Mouse (Mus musculus) monocyte, adult 2 months (primary cell): Measurements from ENCODE around the gene Gid8.
"Not testable (repeated sequence)": the region's sequence is repeated elsewhere in the genome, so short reads cannot be mapped to it uniquely, and the experiment has no call there.

ENCODE experiments used
- DNase-seq, 2 experiments: peaks; one replicate each; pipeline ENCODE4 v3.0.0; 2022; ENCODE audit warnings: low spot score in 2 of 2, low read depth in 1 of 2

Gid8 gene

GRCm38 (mm10) chr2:180709023-180709922, 644 bp upstream of the Gid8 start:
- no peak for DNase-seq

- DNase-seq, result peak in 1 of 2 experiments; percentile 18
Observed at GRCm38 (mm10) chr2:180710276-180711155, 599 bp downstream of the Gid8 start.

DNA sequence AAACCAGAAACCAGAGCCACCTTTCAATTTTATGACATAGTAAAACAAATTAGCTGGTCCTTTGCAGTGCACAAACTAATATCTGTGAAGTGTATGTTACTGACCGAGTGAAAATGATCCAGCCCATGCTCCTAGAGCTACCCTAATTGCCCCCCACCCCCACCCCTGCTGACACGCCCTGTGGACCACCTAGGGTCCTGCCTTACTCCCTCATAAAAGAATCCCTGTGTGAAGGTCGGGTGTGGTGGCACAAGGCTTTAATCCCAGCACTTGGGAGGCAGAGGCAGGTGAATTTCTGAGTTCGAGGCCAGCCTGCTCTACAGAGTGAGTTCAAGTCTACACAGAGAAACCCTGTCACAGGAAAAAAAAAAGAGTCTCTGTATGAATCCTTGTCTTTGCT, 1.6 kb downstream of the Gid8 start:
- no peak for DNase-seq

DNA sequence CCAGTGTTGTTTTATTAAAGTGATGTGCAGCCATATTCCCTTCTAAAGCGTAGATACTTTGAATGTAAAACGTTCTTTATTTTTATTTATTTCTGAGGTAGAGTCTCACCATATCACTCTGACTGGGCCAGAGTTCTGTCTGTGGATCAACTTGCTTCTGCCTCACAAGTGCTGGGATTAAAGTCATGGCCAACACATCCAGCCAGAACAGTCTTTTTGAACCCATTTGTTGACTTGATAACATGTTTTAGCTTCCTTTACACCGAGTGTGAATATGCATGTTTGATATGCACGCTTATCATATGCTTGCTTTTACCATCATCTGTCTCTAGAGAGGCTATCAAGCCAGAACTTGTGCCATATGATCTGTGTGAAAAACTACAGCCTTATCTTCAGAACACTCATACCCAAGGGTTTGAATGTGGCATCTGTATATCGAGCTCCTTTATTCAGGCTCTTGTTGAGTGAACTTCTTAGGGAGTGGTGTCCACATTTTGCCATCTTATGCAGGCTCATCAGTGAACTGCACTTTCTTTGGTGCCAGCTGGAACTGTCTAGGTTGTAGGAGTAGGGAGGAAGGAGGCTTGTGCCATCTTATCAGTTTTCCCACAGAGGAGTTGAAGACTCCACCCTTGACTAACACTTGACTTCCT, 2.2 kb downstream of the Gid8 start:
- DNase-seq, result no peak

DNA sequence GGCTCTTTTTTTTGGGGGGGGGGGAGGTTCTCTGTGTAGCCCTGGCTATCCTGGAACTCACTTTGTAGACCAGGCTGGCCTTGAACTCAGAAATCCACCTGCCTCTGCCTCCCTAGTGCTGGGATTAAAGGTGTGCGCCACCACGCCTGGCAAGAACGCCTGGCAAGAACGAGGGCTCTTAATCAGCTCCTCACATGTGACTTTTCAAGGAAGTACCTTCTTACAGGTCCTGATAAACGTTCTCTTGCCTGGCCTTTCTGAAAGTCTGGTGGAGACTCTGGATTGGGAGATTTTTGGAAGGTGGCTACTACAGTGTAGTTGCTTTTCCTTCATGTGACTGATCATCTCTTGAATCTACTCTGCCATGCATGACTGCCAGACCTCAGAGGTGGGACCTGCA, 12.8 kb downstream of the Gid8 start:
- not testable (repeated sequence) for DNase-seq

DNA sequence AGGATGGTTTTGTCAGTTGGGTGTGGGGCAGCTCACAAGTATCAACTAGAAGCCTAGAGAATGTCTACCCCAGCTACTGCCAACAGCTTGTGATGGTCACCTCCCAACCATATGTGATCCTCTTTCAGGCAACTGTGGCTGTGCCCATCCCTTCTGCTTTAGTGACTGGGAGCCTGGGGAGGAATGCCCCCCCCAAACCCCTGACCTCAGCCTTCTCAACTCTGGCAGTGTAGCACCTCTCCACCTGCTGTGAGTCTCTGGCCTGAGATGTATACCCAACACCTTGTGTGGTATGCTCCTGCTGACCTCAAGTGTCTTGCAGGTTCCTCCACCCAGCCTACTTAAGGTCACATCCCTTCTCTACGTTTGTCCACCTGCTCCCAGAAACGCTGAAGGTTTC, 13.9 kb downstream of the Gid8 start:
- DNase-seq, result no peak

DNA sequence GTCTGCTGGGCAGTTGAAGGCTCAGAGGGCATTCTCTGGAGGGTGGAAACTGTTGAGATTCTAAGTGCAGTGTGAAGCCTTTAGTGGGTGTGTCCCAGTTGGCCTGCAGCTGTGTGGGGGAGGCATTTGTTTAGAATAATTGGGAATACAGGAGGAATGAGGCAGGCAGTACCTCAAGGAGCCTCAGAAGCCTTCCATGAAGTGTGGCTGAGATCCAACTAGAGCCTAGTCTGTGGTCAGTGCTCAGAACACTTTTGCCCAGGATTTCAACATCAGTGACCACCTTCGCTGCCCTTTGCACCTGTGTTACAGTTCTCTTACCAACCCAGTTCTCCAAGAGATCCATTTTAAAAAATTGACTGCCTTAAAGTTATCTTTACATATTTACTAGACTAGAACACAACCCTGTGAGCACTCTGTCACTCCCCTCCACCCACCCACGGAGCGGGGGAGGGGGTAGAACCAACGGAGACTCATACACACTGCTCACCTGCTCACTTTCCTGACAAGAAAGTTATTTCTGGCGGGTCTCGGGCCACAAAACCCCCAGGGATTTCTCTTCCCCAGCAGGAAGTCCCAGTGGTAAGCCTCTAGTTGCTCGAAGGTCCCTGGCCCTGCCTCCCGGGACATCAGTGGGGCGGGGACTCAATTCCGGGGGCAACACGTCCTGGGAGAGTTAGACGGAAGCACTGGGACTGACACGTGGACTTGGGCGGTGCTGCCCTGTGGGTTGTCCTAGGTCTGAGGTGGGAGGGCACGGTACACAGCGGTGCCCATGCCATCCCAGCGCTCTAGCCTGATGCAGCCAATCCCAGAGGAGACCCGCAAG, 14.9 kb downstream of the Gid8 start, which contains the start of gene Slc17a9:
Gene Slc17a9 (plus strand): TSS at position 679 of the 829 bp plus-strand sequence.
- no peak for DNase-seq

DNA sequence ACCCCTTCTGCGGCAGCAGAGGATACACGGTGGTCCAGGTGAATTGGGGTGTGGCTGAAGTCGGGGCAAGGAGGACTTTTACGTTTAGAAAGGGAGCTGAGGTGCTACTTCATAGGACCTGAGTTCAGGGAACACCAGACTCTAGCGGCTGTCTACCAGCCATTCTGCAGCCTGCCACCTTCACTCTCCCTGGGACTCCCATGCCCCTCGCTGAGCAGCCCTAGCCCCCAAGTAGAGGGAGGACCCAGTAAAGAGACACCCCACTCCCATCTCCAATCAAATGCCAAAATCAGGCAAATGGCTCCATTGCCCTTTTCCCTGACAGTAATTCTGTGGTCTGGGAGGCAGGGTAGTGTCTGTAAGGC, 15.5 kb downstream of the Gid8 start:
- DNase-seq, result no peak

DNA sequence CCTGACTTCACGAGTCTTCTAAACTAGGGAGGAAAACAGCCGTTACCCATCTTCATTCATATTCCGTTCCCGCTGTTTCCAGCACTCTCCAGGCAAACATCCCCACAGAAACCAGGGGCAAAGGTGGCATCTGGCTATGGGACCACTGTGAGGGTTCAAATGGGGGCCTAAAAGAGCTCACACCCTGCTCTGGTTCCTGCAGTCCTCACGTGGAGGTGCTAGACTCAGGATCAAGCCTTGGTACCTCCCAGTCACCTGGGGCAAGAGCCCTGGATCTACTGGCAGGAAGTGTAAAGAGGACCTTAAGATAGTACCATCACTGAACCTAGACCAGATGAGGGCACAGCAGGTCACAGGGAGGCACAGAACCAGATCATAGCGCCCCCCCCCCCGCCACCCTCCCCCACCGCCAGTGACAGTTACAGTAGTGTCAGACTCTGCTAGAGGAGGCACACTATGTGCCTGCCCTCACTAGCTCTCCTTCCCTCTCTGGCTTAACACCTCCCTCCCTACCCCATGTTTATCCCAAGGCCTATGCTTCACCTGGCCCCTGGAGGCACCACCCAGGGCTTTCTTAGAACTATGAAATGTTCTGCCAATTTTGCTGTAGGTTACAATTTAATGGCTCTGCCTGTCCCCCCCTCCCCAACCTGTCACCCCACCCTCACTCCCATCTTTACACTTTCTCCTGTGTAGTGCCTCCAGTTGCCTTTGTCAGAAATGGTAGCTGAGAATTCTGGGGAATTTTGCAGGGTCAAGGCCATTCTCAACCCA, 16.1 kb downstream of the Gid8 start:
- no peak for DNase-seq

GRCm38 (mm10) chr2:180726658-180727442, 16.9 kb downstream of the Gid8 start:
- peak in 1 of 2 experiments; percentile 51 for DNase-seq

DNA sequence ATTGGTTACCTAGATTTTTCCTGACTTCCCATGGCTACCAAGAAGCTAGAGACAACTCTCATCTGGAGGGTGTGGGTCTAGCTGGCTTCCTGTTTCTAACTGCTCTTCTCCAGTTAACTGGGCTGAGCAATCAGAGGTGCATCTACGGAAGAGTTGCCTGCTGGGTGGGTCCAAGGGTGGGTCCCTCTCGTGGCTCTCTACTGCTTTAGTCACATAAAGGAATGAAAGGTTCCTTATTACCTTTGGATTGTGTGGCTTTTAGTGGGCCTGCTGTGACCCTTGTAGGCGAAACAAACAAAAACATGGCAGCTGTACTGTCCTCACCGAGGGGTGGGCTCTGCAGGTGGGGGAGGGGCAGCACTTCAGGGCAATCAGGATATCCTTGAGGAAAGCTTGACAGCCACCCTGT, 17.7 kb downstream of the Gid8 start:
- no peak for DNase-seq

DNA sequence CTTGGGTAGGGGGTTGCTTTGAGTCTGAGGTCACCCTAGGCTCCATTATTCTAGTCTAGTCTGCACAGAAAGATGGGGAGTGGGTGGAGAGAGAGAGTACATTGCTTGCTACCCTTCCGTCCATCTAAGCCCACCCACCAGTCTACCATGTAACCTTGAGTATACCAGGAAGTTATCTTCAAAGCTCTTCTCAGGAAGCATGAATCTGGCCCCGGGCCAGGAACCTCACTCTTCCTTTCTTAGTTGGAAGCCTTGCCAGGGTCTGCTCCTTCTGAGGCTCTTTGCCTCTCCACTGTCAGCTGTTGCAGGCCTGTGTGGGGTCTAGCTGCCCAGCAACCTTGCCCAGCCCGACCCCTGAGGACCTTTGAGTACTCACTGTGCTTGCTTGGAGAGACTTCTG, 21.1 kb downstream of the Gid8 start:
- DNase-seq, result no peak

- DNase-seq, result no peak
Observed at GRCm38 (mm10) chr2:180731984-180732383, 22.1 kb downstream of the Gid8 start.

GRCm38 (mm10) chr2:180735232-180735631, 25.3 kb downstream of the Gid8 start:
- DNase-seq, result no peak

- no peak for DNase-seq
Observed at GRCm38 (mm10) chr2:180737984-180738383, 28.1 kb downstream of the Gid8 start.

- DNase-seq, result no peak
Observed at GRCm38 (mm10) chr2:180740349-180740748, 30.4 kb downstream of the Gid8 start.

DNA sequence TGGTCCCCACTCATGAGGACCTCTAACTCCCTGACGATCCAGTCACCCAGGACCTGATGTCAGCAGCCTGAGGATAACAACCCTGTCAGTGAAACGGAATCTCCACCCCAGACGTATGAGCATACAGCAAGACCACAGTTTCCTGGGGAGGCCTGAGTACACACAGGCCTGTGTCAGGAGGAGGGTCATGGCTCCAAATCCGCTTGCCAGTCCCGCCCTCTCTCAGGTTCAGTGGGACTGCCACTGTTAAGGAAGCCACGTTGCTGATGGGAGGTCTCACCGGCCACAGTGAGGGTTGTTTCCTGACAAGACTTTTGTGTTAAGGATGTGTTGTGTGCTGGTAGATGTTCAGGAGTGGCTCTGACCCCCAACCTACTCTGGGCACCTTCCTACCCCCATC, 31.5 kb downstream of the Gid8 start:
- no peak for DNase-seq

DNA sequence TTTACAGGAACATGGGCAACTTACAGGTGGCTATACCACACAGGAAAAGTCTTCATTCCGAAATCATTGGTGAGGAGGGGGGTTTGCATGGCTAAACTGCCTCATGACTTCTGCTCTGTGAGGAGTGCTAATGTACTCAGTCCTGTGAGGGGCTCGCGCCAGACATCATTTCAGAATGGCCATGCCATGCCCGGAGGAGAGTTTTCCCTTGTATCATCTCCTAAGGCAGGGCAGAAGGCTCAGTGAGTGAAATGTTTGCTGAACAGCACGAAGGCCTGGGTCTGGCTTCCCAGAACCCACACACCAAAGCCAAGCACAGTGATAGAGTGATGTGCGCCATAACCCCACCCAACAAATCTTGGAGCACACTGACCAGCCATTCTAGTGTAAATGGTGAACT, 32.9 kb downstream of the Gid8 start:
- no peak for DNase-seq

- DNase-seq, result no peak
Observed at GRCm38 (mm10) chr2:180743321-180743720, 33.4 kb downstream of the Gid8 start.
